Mouse (Mus musculus) embryonic fibroblast, embryonic 13.5 days (primary cell): Measurements from ENCODE around the gene Serf1.
"Not testable (repeated sequence)": the region's sequence is repeated elsewhere in the genome, so short reads cannot be mapped to it uniquely, and the experiment has no call there.

Experiments used
- CTCF ChIP-seq: IDR thresholded peaks from 2 replicates; pipeline ENCODE4 v1.5.1; 2011; ENCODE audit warnings: mild to moderate bottlenecking, control low read depth, low read length, moderate library complexity, borderline replicate concordance; ENCODE audit not compliant: insufficient read depth
- POLR2A ChIP-seq: IDR thresholded peaks from 2 replicates; pipeline ENCODE4 v1.6.1; 2011; ENCODE audit warnings: low read depth, mild to moderate bottlenecking, control low read depth, low read length, moderate library complexity

DNA sequence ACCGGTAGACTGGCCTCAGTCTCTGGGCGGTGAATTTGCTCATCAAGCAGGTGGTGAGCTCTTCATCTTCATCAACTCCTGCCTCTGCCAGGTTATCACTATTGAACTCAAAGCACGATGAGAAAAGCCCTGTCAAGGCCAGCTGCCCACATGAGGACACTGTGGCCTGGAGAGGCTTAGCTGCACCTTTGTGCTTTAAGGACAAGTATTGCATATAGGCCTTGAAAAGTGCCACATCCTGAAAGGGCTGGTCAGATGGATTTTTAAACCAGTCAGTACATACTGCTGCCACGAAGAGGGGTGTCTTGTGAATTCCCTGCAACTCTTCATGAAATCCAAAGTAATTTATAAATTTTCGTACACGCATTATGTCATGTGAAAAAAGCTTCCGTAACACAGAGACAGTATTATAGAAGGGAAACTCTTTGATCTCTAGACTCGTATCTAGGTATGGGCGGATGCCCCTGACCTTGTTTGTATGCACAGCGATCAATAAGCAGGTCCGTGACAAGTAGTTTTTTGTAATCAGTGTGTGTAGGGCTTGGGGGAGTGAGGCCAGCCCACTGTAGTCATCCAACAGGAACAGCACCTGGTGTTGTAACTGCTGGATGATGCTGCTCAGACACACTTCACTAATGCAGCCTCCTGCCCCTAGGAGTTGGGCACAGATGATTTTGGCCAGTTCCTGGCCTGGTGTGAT lies 53.5 kb downstream of the Serf1 start:
- TF ChIP-seq POLR2A, CTCF: not testable (repeated sequence)
